Mouse (Mus musculus) erythroid progenitor cell, adult 5-6 weeks (primary cell): ENCODE data around the gene Ssc5d. TPM values are rescaled to one million over a fixed set of nuclear protein-coding genes. Genes with fewer than 3 reads are reported as not detected.
A peak's percentile ranks its signal among the peaks of the same experiment; 100 is the strongest.

Source experiments
- ATAC-seq: replicated peaks from 2 replicates; pipeline ENCODE4 v1.8.0; 2016; ENCODE audit warnings: moderate number of reproducible peaks, mild to moderate bottlenecking, moderate TSS enrichment, inconsistent platforms; ENCODE audit not compliant: poor library complexity, low FRiP score, severe bottlenecking
- total RNA-seq, 2 experiments: library from RNA; stranded (forward) in 1 of 2; stranded (reverse) in 1 of 2; fragments of 150-400 nt in 1 of 2; fragments of 186-747, 209-891 nt in 1 of 2; gene quantifications; 2 replicates each; pipeline versions ENCODE4 v1.2.3 to v1.2.4; 2015 to 2017; ENCODE audit warnings: low replicate concordance in 2 of 2

Ssc5d gene
- total RNA-seq, 2 experiments from 2014 or later, result not detected

DNA sequence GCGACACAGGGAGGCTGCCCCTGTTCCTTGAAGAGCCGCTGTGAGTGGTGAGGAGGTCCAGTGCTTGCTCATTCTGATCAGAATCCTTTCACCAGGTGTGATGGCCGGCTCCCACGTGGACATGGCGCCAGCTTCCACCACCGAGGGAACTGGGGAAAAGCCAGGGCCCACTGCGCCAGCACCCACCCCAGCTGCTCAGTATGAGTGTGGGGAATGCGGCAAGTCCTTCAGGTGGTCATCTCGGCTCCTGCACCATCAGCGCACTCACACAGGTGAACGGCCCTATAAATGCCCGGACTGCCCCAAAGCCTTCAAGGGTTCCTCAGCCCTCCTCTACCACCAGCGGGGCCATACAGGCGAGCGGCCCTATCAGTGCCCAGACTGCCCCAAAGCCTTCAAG, 6.9 kb upstream of the Ssc5d start:
- ATAC-seq, result no peak

DNA sequence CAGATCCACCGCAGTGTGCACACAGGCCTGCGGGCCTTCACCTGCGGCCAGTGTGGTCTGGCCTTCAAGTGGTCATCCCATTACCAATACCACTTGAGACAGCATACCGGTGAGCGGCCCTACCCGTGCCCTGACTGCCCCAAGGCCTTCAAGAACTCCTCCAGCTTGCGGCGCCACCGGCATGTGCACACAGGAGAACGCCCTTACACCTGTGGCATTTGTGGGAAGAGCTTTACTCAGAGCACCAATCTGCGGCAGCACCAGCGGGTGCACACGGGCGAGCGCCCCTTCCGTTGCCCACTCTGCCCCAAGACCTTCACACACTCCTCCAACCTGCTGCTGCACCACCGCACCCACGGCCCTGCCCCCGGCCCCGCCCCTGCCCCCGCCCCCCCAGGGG, 6.5 kb upstream of the Ssc5d start:
- no peak for ATAC-seq

DNA sequence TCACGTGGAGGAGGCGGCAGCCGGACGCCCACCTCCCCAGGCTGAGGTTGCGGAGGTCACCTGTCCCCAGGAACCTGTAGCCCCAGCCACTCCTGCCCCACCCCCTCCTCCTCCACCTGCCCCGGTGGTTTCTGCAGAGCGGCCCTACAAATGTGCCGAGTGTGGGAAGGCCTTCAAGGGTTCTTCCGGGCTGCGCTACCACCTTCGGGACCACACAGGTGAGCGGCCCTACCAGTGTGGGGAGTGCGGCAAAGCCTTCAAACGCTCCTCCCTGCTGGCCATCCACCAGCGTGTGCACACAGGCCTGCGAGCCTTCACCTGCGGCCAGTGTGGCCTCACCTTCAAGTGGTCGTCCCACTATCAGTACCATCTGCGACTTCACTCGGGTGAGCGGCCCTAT, 5.6 kb upstream of the Ssc5d start:
- no peak for ATAC-seq

DNA sequence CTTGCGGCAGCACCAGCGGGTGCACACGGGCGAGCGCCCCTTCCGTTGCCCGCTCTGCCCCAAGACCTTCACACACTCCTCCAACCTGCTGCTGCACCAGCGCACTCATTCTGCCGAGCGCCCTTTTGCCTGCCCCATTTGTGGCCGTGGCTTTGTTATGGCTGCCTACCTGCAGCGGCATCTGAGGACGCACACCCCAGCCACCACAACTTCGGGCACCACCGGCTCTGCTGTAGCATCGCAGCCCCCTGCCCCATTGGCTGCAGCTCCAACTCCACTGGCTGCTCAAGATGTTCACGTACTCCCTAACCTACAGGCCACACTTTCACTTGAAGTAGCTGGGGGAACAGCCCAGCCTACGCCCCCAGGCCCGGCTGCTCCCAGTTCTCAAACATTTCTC, 5.1 kb upstream of the Ssc5d start:
- ATAC-seq, result no peak

DNA sequence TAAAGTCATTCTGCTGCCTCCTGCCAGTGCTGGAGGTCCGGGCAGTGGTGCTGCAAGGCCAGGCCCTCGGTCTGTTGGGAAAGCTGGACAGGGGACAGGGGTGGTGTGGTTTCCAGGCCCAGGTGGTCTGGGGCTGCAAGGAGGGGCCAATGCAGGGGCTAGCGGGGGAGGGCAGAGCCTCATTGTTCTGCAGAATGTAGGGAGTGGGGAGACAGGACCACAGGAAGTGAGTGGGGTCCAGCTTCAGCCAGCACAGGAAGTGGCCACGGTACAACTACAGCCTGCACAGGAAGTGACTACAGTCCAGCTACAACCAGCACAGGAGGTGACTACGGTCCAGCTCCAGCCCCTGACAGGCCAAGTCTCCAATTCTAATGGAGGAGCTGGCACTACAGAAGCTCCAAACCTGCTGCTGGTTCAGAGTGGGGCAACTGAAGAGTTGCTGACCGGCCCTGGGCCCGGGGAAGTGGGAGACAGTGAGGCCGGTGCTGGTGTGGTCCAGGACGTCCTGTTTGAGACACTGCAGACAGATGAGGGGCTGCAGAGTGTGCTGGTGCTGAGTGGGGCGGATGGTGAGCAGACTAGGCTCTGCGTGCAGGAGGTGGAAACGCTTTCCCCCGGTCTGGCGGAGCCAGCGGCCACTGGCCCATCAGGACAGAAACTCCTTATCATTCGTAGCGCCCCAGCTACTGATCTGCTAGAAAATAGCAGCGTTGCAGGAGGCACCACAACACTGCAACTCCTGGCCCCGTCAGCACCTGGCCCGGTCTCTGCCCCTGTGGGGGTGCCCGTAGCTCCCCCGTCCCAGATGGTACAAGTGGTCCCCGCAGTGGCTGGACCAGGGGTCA, 4.4 kb upstream of the Ssc5d start:
- ATAC-seq, result no peak

DNA sequence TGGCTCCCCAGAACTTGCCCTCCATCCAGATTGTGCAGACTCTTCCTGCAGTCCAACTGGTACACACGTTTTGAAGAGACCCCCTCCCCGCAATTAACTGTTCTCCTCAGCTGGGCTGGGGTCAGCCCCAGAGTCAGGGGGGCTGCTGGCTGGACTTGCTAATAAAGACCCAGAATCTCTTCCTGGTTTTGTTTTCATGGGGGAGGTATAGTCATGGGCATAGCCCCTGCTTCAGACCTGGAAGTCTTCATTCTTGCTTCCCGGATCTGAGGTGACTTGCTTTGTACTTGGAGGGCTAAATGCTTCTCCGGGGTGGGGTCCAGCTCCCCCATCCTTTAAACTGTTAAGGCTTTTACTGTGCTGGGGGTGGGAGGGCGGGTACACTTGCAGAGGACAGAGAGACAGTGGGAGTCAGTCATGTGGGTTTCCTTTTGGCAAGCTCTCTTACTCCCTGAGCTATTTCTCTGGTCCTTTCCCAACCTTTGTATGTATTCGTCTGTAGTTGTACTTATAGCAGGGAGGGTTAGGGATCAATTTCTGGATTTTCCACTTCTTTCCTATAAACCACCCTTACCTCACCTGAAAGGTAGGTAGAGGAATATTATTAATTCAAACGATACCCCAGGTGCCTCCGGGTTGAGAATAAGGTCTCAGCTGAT, 3.6 kb upstream of the Ssc5d start, which contains the start of gene Nat14:
Gene Nat14, plus strand, starts transcription at position 205 of the 659 bp plus-strand sequence.
- no peak for ATAC-seq

DNA sequence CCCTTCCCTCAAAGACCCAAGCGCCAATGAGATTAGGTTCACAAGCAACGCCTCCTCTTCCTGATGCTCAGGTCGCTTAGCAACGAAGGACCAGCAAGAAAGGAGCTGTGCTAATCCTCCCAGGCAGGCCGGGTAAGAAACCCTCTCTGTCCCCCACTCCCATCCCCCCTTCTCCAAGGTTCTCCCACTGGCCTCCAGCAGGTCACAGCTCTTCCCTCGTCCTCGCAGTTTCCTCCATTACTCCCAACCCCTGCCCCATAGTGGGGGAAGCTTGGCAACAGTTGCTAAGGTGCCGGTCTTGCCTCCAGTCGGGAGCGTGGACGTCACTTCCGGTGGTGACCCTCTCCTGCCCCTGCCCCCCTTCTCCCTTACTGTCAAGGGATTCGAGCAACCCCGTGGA, 3.1 kb upstream of the Ssc5d start:
- no peak for ATAC-seq

DNA sequence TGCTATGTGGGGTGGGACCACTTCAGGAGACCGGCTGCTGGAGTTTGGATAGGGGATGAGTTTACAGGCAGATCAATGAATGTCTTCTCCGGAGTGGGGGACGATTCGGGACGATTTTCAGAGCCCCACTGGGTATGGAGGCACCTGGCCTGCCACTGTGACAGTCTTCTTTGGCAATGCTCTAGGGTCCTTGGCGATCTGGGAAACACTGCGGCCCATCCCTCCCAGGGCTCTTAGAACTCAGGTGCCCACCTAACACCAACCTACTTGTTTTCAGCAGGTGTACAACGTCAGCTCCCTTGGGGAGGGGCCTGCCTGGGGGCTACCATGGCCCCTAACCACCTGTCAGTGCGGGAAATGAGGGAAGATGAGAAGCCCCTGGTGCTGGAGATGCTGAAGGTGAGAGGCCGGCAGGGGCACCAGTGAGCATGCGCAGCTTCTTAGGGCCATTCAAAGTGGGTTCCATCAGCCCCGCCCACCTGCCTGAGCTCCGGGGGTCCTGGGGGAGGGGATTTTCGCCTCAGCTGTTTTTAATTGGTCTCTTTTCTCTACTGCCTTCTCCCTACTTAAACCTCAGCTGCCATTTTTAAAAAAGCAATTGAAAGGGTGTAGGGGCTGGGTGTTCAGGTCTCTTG, 2.5 kb upstream of the Ssc5d start:
- ATAC-seq, result no peak

DNA sequence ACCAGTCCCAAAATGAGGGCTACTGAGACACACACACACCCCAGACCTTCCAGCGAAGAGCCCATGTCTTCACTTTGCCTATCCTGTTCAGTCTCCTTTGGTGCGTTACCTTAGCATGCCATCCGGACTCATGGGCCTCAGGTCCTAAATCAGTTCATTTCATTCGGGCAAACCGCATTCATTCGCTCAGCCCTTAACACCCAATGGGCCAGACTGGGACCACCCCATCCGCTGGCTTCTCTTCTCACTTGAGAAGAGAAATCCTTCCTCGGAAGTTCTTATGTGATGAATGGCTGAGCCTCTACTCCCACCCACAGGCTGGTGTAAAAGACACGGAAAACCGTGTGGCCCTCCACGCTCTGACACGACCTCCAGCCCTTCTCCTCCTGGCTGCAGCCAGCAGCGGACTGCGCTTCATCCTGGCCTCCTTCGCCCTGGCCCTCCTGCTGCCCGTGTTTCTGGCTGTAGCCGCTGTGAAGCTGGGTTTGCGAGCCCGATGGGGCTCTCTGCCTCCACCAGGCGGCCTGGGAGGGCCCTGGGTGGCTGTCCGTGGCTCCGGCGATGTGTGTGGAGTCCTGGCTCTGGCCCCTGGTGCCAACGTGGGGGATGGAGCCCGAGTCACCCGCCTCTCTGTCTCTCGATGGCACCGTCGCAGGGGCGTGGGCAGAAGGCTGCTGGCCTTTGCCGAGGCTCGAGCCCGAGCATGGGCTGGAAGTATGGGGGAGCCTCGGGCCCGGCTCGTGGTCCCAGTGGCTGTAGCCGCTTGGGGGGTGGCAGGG, 1.8 kb upstream of the Ssc5d start:
- ATAC-seq, result no peak

DNA sequence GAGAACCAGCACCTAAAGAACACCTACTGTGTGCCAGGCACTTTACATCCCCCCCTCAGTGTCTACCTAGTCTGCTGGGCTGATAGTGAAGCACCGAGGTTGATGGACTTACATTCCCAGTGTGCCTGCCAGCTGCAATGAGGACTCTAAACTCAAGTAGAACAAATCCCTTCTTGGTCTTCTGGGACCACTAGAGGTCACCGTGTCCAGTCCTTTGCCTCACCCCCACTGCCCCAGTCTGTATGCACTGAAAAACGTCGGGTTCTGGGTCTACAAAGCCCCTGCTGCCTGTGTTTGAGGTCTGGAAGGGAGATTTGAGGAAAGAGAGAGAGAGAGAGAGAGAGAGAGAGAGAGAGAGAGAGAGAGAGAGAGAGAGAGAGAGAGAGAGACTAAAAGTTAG, 1.1 kb upstream of the Ssc5d start:
- ATAC-seq, result no peak

DNA sequence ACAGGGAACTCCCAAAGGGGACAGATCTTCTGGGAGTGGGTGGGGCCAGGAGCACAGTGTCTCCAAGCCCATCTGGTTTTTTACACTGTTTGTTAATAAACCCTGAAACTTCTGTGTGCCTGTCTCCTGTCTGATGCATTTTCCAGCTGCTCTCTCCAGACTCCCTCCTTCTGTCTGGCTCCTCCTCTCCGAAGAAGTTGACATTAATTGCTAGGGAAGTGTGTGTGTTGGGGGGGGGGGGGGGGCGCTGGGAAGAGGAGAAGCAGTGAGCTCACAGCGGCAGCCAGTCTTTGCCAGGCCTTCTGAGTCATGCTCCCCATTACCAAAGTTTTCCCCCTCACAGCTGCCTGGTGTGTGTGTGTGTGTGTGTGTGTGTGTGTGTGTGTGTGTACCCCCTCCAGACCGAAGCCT, 689 bp upstream of the Ssc5d start:
- no peak for ATAC-seq

DNA sequence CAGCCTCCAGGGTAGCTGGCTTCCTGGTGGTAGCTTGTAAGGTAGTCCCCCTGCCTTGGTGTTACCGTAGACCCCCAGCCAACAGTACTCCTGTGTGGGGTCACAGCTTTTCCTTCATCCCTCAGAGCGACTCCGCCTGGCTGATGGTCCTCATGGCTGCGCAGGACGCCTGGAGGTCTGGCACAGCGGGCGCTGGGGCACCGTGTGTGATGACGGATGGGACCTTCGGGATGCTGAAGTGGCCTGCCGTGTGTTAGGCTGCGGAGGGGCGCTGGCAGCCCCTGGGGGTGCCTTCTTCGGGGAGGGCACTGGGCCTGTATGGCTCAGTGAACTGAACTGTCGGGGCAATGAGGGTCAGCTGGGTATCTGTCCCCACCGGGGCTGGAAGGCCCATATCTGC, 1.3 kb downstream of the Ssc5d start:
- no peak for ATAC-seq

DNA sequence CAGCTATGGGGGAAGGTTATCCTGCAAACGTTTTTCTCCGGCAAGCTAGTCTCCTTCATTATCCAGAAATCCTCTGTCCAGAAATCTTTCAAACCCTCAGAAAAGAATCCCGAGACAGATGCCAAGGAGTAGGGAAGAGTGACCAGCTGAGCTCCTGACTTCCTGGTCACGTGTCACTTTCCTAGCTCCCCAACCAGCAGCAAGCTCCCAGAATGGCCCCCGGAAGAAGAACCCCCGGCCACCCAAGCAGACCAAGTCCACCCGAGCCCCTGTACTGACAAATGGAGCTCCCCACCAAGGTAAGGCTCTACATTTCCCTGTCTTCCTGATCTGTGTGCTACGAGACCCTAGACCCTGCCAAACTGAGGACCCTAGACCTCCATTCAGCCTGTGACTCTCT, 2.1 kb downstream of the Ssc5d start:
- ATAC-seq, result no peak

DNA sequence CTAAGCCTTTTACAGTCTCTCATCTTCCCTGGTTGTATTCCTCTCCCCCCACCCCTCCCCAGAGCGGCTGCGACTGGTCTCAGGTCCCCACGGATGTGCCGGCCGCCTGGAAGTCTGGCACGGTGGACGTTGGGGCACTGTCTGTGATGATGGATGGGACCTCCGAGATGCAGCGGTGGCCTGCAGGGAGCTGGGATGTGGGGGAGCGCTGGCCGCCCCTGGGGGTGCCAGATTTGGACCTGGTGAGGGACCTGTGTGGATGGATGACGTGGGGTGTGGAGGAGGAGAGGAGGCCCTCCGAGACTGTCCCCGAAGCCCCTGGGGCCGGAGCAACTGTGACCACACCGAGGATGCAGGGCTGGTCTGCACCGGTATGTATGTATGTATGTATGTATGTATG, 2.7 kb downstream of the Ssc5d start:
- no peak for ATAC-seq

DNA sequence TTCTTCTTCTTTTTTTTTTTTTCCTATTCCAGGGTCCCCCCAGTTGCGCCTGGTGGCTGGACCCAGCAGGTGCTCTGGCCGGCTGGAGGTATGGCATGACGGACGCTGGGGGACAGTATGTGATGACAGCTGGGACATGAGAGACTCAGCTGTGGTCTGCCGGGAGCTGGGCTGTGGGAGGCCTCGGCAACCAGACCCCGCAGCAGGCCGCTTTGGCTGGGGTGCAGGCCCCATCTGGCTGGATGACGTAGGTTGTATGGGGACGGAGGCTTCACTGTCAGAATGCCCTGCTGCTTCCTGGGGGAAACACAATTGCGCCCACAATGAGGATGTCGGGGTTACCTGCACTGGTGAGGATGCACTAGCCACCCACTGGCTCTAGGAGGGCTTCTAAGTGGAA, 7.5 kb downstream of the Ssc5d start:
- ATAC-seq, result no peak

DNA sequence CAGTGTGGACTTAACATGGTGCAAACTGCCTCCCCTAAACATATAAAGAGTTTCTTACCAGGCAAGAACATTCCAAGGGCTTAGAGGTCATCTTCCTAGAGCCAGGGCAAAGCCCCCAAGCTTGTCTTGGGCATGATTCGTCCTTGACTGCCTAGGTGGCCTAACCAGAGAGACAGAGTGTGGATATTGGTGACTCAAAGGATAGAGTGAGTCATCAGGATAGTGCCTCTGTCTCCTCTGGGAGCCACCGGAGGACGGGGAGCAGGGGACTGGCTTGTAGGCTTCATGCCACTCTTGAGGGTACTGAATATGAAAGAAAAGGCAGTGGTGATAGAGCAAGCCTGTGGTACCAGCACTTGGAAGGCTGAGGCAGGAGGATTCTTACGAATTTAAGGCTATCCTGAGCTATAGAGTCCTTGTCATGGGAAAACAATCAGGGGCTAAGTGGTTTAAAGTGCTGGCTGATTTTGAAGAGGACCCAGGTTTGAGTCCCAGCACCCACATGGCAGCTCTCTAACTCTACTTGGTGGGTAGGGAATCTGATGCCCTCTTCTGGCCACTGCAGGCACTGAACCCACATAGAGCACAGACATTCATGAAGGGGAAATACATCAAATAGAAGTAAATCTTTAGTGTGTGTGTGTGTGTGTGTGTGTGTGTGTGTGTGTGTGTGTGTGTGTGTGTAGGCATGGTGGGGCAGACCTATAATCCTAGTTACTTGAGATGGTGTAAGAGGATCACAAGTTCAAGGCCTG, 8.8 kb downstream of the Ssc5d start:
- no peak for ATAC-seq

DNA sequence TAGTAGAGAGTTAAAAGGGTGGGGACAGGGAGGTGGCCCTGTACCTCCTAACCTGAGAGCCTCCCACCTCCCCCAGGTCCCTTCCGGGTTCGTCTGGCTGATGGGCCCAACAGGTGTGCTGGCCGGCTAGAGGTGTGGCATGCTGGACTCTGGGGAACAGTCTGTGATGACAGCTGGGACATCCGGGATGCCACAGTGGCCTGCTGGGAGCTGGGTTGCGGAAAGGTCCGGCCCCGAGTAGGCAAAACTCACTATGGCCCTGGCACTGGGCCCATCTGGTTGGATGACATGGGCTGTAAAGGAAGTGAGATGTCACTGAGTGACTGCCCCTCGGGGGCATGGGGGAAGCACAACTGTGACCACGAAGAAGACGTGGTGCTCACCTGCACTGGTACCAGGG, 11.2 kb downstream of the Ssc5d start:
- ATAC-seq, result no peak

DNA sequence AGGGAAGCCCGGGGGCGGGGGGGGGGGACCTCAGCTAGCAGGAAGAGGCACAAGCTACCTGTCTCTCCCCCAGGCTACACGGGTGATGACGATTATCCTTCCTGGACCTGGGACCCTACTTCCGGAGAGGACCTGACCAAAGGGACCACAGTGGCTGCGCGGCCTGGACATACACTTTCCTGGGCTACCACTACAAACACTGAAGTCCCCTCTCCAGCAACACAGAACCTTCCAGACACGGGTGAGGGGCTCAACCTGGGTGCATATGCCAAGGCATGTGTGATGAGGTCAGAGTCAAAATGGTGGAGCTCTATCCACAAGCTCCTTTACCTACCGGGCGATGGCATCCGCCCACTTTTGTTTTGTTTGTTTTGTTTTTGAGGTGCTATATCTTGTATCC, 11.8 kb downstream of the Ssc5d start:
- no peak for ATAC-seq

DNA sequence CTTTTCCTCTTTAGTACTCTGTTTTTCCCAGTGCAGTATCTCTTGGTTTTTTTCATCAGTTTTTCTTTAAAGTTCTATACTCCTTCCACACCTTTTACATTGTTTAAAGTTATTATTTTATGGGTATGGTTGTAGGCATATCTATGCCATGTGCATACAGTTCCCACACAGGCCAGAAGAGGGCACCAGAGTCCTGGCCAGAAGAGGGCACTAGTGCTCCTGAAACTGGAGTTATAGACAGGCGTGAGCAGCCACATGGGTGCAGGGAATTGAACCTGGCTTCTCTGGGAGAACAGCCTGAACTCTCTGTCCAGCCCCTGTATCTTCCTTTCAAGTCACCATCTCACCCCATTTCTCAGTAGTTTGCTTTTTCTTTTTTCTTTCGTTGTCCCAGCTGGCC, 12.9 kb downstream of the Ssc5d start:
- ATAC-seq, result peak; percentile 67; the same call in 1 of the 2 replicates

DNA sequence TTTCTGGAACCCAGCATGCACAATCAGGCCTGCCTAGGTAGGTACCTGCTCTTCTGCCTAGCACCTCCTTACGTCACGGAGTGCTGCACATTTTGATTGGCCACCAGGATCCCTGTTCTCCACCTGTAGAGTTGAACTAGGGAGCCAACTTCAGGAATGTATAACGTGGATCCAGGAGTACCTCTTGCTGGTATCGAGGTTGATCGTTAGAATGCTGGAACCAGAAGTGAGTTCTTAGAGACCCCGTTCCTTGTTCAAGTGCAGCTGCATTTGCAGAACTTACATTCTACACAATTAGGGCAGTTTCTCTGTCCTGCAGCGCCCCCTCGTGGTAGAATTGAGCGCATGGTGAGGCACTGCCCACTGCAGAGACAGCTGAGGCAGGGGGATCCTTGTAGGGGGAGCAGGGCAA, 14.5 kb downstream of the Ssc5d start:
- ATAC-seq, result peak; percentile 55
